Mouse (Mus musculus) MEL (cell line): ENCODE measurements around the gene Fgfr2. TPM values are rescaled to one million over a fixed set of nuclear protein-coding genes. Genes with fewer than 3 reads are reported as not detected.

Experiments used
- DNase-seq: peaks from one replicate; pipeline ENCODE4 v3.0.0; 2011; ENCODE audit warnings: low read depth, low spot score
- H3K27ac ChIP-seq: 2 replicates; pipeline ENCODE4 v1.5.1; 2012; ENCODE audit warnings: low read depth, mild to moderate bottlenecking, control low read depth, low read length, moderate library complexity; ENCODE audit not compliant: control insufficient read depth
- H3K27me3 ChIP-seq, 2 experiments: fragments of 150-350 bp in 1 of 2; sonication (generic) in 1 of 2; 2 replicates each; pipeline ENCODE4 v1.6.1; 2012; ENCODE audit warnings: low read length in 2 of 2, mild to moderate bottlenecking in 2 of 2, improper control_type of control experiment in 1 of 2, moderate library complexity in 1 of 2; ENCODE audit not compliant: insufficient read depth in 2 of 2, control insufficient read depth in 1 of 2
- H3K36me3 ChIP-seq, 2 experiments: 2 replicates each; pipeline ENCODE4 v1.6.1; 2012 to 2014; ENCODE audit warnings: low read length in 2 of 2, improper control_type of control experiment in 1 of 2, inconsistent platforms in 1 of 2, mild to moderate bottlenecking in 1 of 2; ENCODE audit not compliant: insufficient read depth in 2 of 2, control insufficient read depth in 1 of 2
- H3K4me1 ChIP-seq, 2 experiments: fragments of 150-350 bp in 1 of 2; sonication (generic) in 1 of 2; 2 replicates each; pipeline ENCODE4 v1.6.1; 2012; ENCODE audit warnings: low read length in 2 of 2, improper control_type of control experiment in 1 of 2, mild to moderate bottlenecking in 1 of 2; ENCODE audit not compliant: insufficient read depth in 2 of 2, control insufficient read depth in 1 of 2
- H3K4me3 ChIP-seq, 2 experiments: fragments of 150-350 bp in 1 of 2; sonication (generic) in 1 of 2; 2 replicates each; pipeline ENCODE4 v1.5.1; 2012; ENCODE audit warnings: low read depth in 2 of 2, low read length in 2 of 2, mild to moderate bottlenecking in 2 of 2, moderate library complexity in 2 of 2, control low read depth in 1 of 2, improper control_type of control experiment in 1 of 2; ENCODE audit not compliant: control insufficient read depth in 1 of 2, insufficient read depth in 1 of 2
- H3K79me2 ChIP-seq: 2 replicates; pipeline ENCODE4 v1.6.1; 2012; ENCODE audit warnings: mild to moderate bottlenecking, low read length, moderate library complexity; ENCODE audit not compliant: control insufficient read depth, poor library complexity, insufficient read depth
- H3K9ac ChIP-seq: 2 replicates; pipeline ENCODE4 v1.6.1; 2012; ENCODE audit warnings: low read depth, mild to moderate bottlenecking, control low read depth, low read length, moderate library complexity; ENCODE audit not compliant: control insufficient read depth, poor library complexity, severe bottlenecking
- H3K9me3 ChIP-seq: fragments of 150-350 bp; sonication (generic); replicated peaks from 2 replicates; pipeline ENCODE4 v1.6.1; 2012; ENCODE audit warnings: mild to moderate bottlenecking, low read length, improper control_type of control experiment, moderate library complexity; ENCODE audit not compliant: insufficient read depth
- CHD2 ChIP-seq: IDR thresholded peaks from 2 replicates; pipeline ENCODE4 v1.6.1; 2011; ENCODE audit warnings: low read length, improper control_type of control experiment
- ELF1 ChIP-seq: IDR thresholded peaks from 2 replicates; pipeline ENCODE4 v1.6.1; 2014; ENCODE audit warnings: low read depth, mild to moderate bottlenecking, inconsistent platforms, low read length, improper control_type of control experiment, moderate library complexity
- EP300 ChIP-seq, 2 experiments: IDR thresholded peaks; 2 replicates each; pipeline ENCODE4 v1.6.1; 2011; ENCODE audit warnings: improper control_type of control experiment in 2 of 2, low read length in 2 of 2, low read depth in 1 of 2, mild to moderate bottlenecking in 1 of 2
- GATA1 ChIP-seq: IDR thresholded peaks from 2 replicates; pipeline ENCODE4 v1.6.1; 2011; ENCODE audit warnings: low read depth, low read length, improper control_type of control experiment
- MAZ ChIP-seq: IDR thresholded peaks from 2 replicates; pipeline ENCODE4 v1.6.1; 2012; ENCODE audit warnings: low read depth, mild to moderate bottlenecking, inconsistent platforms, low read length, improper control_type of control experiment
- MEF2A ChIP-seq: IDR thresholded peaks from 2 replicates; pipeline ENCODE4 v1.6.1; 2014; ENCODE audit warnings: low read depth, mild to moderate bottlenecking, inconsistent platforms, low read length, improper control_type of control experiment; ENCODE audit not compliant: poor library complexity, insufficient replicate concordance, severe bottlenecking; ENCODE audit errors: extremely low read depth
- MYB ChIP-seq: IDR thresholded peaks from 2 replicates; pipeline ENCODE4 v1.6.1; 2011; ENCODE audit warnings: mild to moderate bottlenecking, low read depth, low read length, improper control_type of control experiment
- NELFE ChIP-seq: IDR thresholded peaks from 2 replicates; pipeline ENCODE4 v1.6.1; 2011; ENCODE audit warnings: low read depth, low read length, improper control_type of control experiment
- NRF1 ChIP-seq: IDR thresholded peaks from 2 replicates; pipeline ENCODE4 v1.6.1; 2014; ENCODE audit warnings: low read depth, mild to moderate bottlenecking, inconsistent platforms, low read length, improper control_type of control experiment, moderate library complexity; ENCODE audit not compliant: poor library complexity, insufficient read depth, severe bottlenecking
- POLR2A ChIP-seq, 2 experiments: IDR thresholded peaks; 2 replicates each; pipeline ENCODE4 v1.6.1; 2011 to 2012; ENCODE audit warnings: low read length in 2 of 2, mild to moderate bottlenecking in 2 of 2, control low read depth in 1 of 2, improper control_type of control experiment in 1 of 2, low read depth in 1 of 2, moderate library complexity in 1 of 2; ENCODE audit not compliant: control insufficient read depth in 1 of 2, insufficient read depth in 1 of 2, poor library complexity in 1 of 2
- POLR2AphosphoS2 ChIP-seq: IDR thresholded peaks from 2 replicates; pipeline ENCODE4 v1.6.1; 2011; ENCODE audit warnings: low read length, improper control_type of control experiment
- ZKSCAN1 ChIP-seq: IDR thresholded peaks from 2 replicates; pipeline ENCODE4 v1.6.1; 2012; ENCODE audit warnings: low read depth, mild to moderate bottlenecking, inconsistent platforms, low read length, improper control_type of control experiment, moderate library complexity
- ZMIZ1 ChIP-seq: IDR thresholded peaks from 2 replicates; pipeline ENCODE4 v1.6.1; 2012; ENCODE audit warnings: low read depth, mild to moderate bottlenecking, inconsistent platforms, low read length, improper control_type of control experiment, moderate library complexity
- ZNF384 ChIP-seq: IDR thresholded peaks from 2 replicates; pipeline ENCODE4 v1.6.1; 2012; ENCODE audit warnings: low read depth, mild to moderate bottlenecking, inconsistent platforms, low read length, improper control_type of control experiment
- polyA plus RNA-seq, 2 experiments: library from polyadenylated mRNA; stranded (reverse) in 1 of 2; unstranded in 1 of 2; fragments of >175 nt in 1 of 2; fragments of >200 nt in 1 of 2; gene quantifications; 2 replicates each; pipeline versions ENCODE4 v1.2.1 to v1.2.4; 2012; ENCODE audit warnings: low replicate concordance in 2 of 2, low read depth in 1 of 2; ENCODE audit not compliant: insufficient read length in 2 of 2, insufficient read depth in 1 of 2, missing spikeins in 1 of 2
- total RNA-seq: library from RNA; depleted of rRNA; stranded (reverse); fragments of 300-350 nt; gene quantifications from 2 replicates; pipeline ENCODE4 v1.2.3, GENCODE M21; 2012

The Fgfr2 gene
- total and polyA plus RNA-seq, 3 experiments = not detected

GRCm38 (mm10) chr7:132356881-132357840 is 766.0 kb downstream of the Fgfr2 start (continued):
- peak; percentile 45 for TF ChIP-seq CHD2
- TF ChIP-seq POLR2A (IDR thresholded peaks at IDR 0.05; ENCODE audit: control insufficient read depth in 1 of 2, insufficient read depth in 1 of 2, low read depth in 1 of 2, low read length in 2 of 2, poor library complexity in 1 of 2) = peak in 1 of 2 experiments; percentile 39; a peak in 2 of 4 replicates
- TF ChIP-seq ZNF384 = no peak
- TF ChIP-seq ELF1 = no peak
- TF ChIP-seq MAZ = 0 out of 2 replicates have a peak, but pooled peaks have one; percentile 41
- TF ChIP-seq MEF2A = no peak
- no peak for TF ChIP-seq NELFE
- no peak for TF ChIP-seq NRF1
- peak; percentile 12; the same call in 1 of the 2 replicates for TF ChIP-seq ZKSCAN1
- TF ChIP-seq EP300 (IDR thresholded peaks at IDR 0.05; ENCODE audit: low read depth in 1 of 2, low read length in 2 of 2) = no peak

- peaks cover 0 to 18% of the 10 kb centered on the region in 2 experiments; a peak in 2 of 4 replicates for H3K36me3 ChIP-seq
- H3K27me3 ChIP-seq = no peaks in the 10 kb centered on the region
- no peaks in the 10 kb centered on the region for H3K79me2 ChIP-seq
- no peaks in the 10 kb centered on the region for H3K9me3 ChIP-seq
- no peak for TF ChIP-seq MYB
- TF ChIP-seq ZMIZ1 = peak; percentile 44; the same call in 1 of the 2 replicates
- TF ChIP-seq, all 39 proteins: peak for 1
- Histone ChIP-seq H3K4me3 (no peak overlapping the region), H3K9ac (no peak overlapping the region), H3K4me1 (peaks cover 0 to 35% of the 10 kb centered on the region in 2 experiments; a peak in 2 of 4 replicates), H3K27ac (no peak overlapping the region)
- DNase-seq = peak; percentile 37
Observed at GRCm38 (mm10) chr7:132356185-132356584, 767.0 kb downstream of the Fgfr2 start.

GRCm38 (mm10) chr7:132355767-132356166 is 767.4 kb downstream of the Fgfr2 start:
- no peaks in the 10 kb centered on the region for H3K27me3 ChIP-seq
- H3K27ac ChIP-seq = no peak overlapping the region
- no peaks in the 10 kb centered on the region for H3K79me2 ChIP-seq
- DNase-seq = peak; percentile 42
- no peak for TF ChIP-seq POLR2AphosphoS2
- peak; percentile 29; the same call in 1 of the 2 replicates for TF ChIP-seq GATA1
- H3K4me1 ChIP-seq = peaks cover 0 to 35% of the 10 kb centered on the region in 2 experiments; a peak in 2 of 4 replicates
- no peak overlapping the region for H3K9ac ChIP-seq
- H3K36me3 ChIP-seq = peaks cover 0 to 18% of the 10 kb centered on the region in 2 experiments; a peak in 2 of 4 replicates
- no peak overlapping the region for H3K4me3 ChIP-seq
- no peaks in the 10 kb centered on the region for H3K9me3 ChIP-seq
